Mouse (Mus musculus): ENCODE measurements at regions not wholly inside any gene's neighbourhood (a gene's known extent, or its start where the extent isn't known, plus 50 kb on each side); places are given as distances from the start of the nearest gene placed in this dataset.

- TF ChIP-seq CTCF (IDR thresholded peaks at IDR 0.05; ENCODE audit: low read depth), result no peak
- peak; percentile 12 for DNase-seq (ENCODE audit: low spot score)
- Histone ChIP-seq H3K4me1 (ENCODE audit: insufficient read depth, low read length) (no peaks in the 10 kb centered on the region; the same call in 1 of the 2 replicates), H3K9me3 (ENCODE audit: low read length) (peaks cover 8% of the 10 kb centered on the region; the same call in 1 of the 2 replicates), H3K4me3 (ENCODE audit: low read length) (no peak overlapping the region), H3K4me2 (ENCODE audit: low read depth, low read length) (no peak overlapping the region), H3K36me3 (ENCODE audit: insufficient read depth, low read length) (no peaks in the 10 kb centered on the region), H3K9ac (replicated peaks; ENCODE audit: low read length) (no peak overlapping the region), H3K27ac (peak overlapping the region; percentile 36; the same call in 1 of the 2 replicates), H3K27me3 (ENCODE audit: insufficient read depth, low read length) (no peaks in the 10 kb centered on the region)
- peak; percentile 87 for ATAC-seq
- 55% methylated on average over 6 of the region's 6 CpGs for WGBS
Observed at GRCm38 (mm10) chr7:110715545-110715944, 52.5 kb upstream of the Ampd3 start.

- H3K27me3 ChIP-seq (ENCODE audit: insufficient read depth, low read length), result no peaks in the 10 kb centered on the region
- H3K27ac ChIP-seq, result no peak overlapping the region
- 90% methylated on average over 6 of the region's 6 CpGs for WGBS
- no peak for TF ChIP-seq CTCF (IDR thresholded peaks at IDR 0.05; ENCODE audit: low read depth)
- no peaks in the 10 kb centered on the region for H3K36me3 ChIP-seq (ENCODE audit: insufficient read depth, low read length)
- ATAC-seq, result no peak
- H3K4me2 ChIP-seq (ENCODE audit: low read depth, low read length), result no peak overlapping the region
- H3K9ac ChIP-seq (replicated peaks; ENCODE audit: low read length), result no peak overlapping the region
- H3K4me1 ChIP-seq (ENCODE audit: insufficient read depth, low read length), result no peaks in the 10 kb centered on the region; the same call in 1 of the 2 replicates
- peaks cover 3% of the 10 kb centered on the region; the same call in 1 of the 2 replicates for H3K9me3 ChIP-seq (ENCODE audit: low read length)
- H3K4me3 ChIP-seq (ENCODE audit: low read length), result no peak overlapping the region
- no peak for DNase-seq (ENCODE audit: low spot score)
Observed at GRCm38 (mm10) chr7:110717104-110717503, 50.9 kb upstream of the Ampd3 start.

Measured in hindbrain, postnatal 0 days (tissue).